Mouse (Mus musculus): ENCODE results near the gene Slc35e3.

- TF ChIP-seq RCOR1 (conservative IDR thresholded peaks at IDR 0.05; ENCODE audit: low read depth, low read length) (no peak), BHLHE40 (IDR thresholded peaks at IDR 0.05; ENCODE audit: low read depth, low read length) (no peak), CTCF (conservative IDR thresholded peaks at IDR 0.05 in 1 of 2, IDR thresholded peaks at IDR 0.05 in 1 of 2; ENCODE audit: low read depth in 2 of 2, low read length in 2 of 2) (no peak), MXI1 (IDR thresholded peaks at IDR 0.05; ENCODE audit: low read depth, low read length) (no peak), HCFC1 (IDR thresholded peaks at IDR 0.05; ENCODE audit: low read depth, low read length) (no peak), ZNF384 (IDR thresholded peaks at IDR 0.05; ENCODE audit: low read depth, low read length) (no peak), MAZ (IDR thresholded peaks at IDR 0.05; ENCODE audit: low read depth, low read length) (no peak), GABPA (IDR thresholded peaks at IDR 0.05; ENCODE audit: insufficient replicate concordance, low read depth, low read length) (no peak), EP300 (IDR thresholded peaks at IDR 0.05; ENCODE audit: low read length) (no peak), ZKSCAN1 (IDR thresholded peaks at IDR 0.05; ENCODE audit: borderline replicate concordance, low read depth, low read length) (no peak), SIN3A (IDR thresholded peaks at IDR 0.05; ENCODE audit: low read length) (no peak)
Observed at GRCm38 (mm10) chr10:117696827-117697560, 49.2 kb downstream of the Slc35e3 start.

All from CH12.LX (cell line).